Mouse (Mus musculus) ES-Bruce4 (cell line): ENCODE data around the gene Lrrc8c.

Experiments used
- CTCF ChIP-seq: IDR thresholded peaks from one replicate; pipeline ENCODE4 v1.8.1; 2011; ENCODE audit warnings: low read depth, low read length
- POLR2A ChIP-seq: IDR thresholded peaks from one replicate; pipeline ENCODE4 v1.8.1; 2011; ENCODE audit warnings: low read length; ENCODE audit not compliant: insufficient read depth

GRCm38 (mm10) chr5:105500132-105501121, 18.8 kb upstream of the Lrrc8c start:
- peak; percentile 16 for TF ChIP-seq CTCF
- TF ChIP-seq POLR2A: no peak
